Mouse (Mus musculus): Measurements from ENCODE around the gene Sez6l2.

- TF ChIP-seq CTCF (IDR thresholded peaks at IDR 0.05; ENCODE audit: low read depth, low read length) (no peak), GATA1 (IDR thresholded peaks at IDR 0.05; ENCODE audit: borderline replicate concordance, low read length) (no peak), POLR2AphosphoS5 (IDR thresholded peaks at IDR 0.05; ENCODE audit: insufficient replicate concordance, low read depth, low read length) (no peak), TAL1 (conservative IDR thresholded peaks at IDR 0.05; ENCODE audit: low read depth, low read length) (no peak), GATA2 (IDR thresholded peaks at IDR 0.05; ENCODE audit: borderline replicate concordance, low read depth, low read length) (no peak)
Observed at GRCm38 (mm10) chr7:126978841-126979240, 28.5 kb downstream of the Sez6l2 start.

Data from G1E (cell line).